Mouse (Mus musculus) midbrain, embryonic 14.5 days (tissue): Measurements from ENCODE around the gene Sart1. TPM values are rescaled to one million over a fixed set of nuclear protein-coding genes. Genes with fewer than 3 reads are reported as not detected.
"Not testable (repeated sequence)": the region's sequence is repeated elsewhere in the genome, so short reads cannot be mapped to it uniquely, and the experiment has no call there.

Source experiments
- ATAC-seq: fragments of 200-750 bp; cut with Nextera tagmentation; 2 replicates; pipeline ENCODE4 v1.8.0; 2017; ENCODE audit warnings: moderate number of reproducible peaks, moderate library complexity; ENCODE audit not compliant: low FRiP score, low TSS enrichment
- DNase-seq: peaks from one replicate; pipeline ENCODE4 v3.0.0-alpha.2; 2015
- H3K27ac ChIP-seq: fragments of 300-500 bp; sonication (generic); replicated peaks from 2 replicates; pipeline ENCODE4 v1.5.1; 2014; ENCODE audit warnings: mild to moderate bottlenecking, low read depth, low read length, moderate library complexity
- H3K27me3 ChIP-seq: fragments of 300-500 bp; sonication (generic); 2 replicates; pipeline ENCODE4 v1.6.1; 2014; ENCODE audit warnings: low read length, control low read depth, mixed read lengths; ENCODE audit not compliant: control insufficient read depth, insufficient read depth
- H3K36me3 ChIP-seq: fragments of 300-500 bp; sonication (generic); 2 replicates; pipeline ENCODE4 v1.6.1; 2014; ENCODE audit warnings: low read length, control low read depth; ENCODE audit not compliant: control insufficient read depth, insufficient read depth
- H3K4me1 ChIP-seq: fragments of 300-500 bp; sonication (generic); 2 replicates; pipeline ENCODE4 v1.6.1; 2014; ENCODE audit warnings: mild to moderate bottlenecking, antibody characterized with exemption, low read length, control low read depth; ENCODE audit not compliant: control insufficient read depth, insufficient read depth
- H3K4me2 ChIP-seq: fragments of 300-500 bp; sonication (generic); 2 replicates; pipeline ENCODE4 v1.6.1; 2014; ENCODE audit warnings: mild to moderate bottlenecking, low read length, moderate library complexity
- H3K4me3 ChIP-seq: fragments of 300-500 bp; sonication (generic); replicated peaks from 2 replicates; pipeline ENCODE4 v1.5.1; 2014; ENCODE audit warnings: low read depth, low read length
- H3K9ac ChIP-seq: fragments of 300-500 bp; sonication (generic); replicated peaks from 2 replicates; pipeline ENCODE4 v1.6.1; 2014; ENCODE audit warnings: mild to moderate bottlenecking, low read length, moderate library complexity
- H3K9me3 ChIP-seq: fragments of 300-500 bp; sonication (generic); 2 replicates; pipeline ENCODE4 v1.6.1; 2016; ENCODE audit warnings: low read length, control low read depth, mixed read lengths; ENCODE audit not compliant: control insufficient read depth
- WGBS: fragments of 180-500 bp; shearing (Covaris S2); extraction: QIAGEN DNeasy Blood & Tissue Kit; methylation state at CpG from one replicate; pipeline ENCODE4 v1.1.7; 2014; 5-methylcytosine and 5-hydroxymethylcytosine counted together
- polyA plus RNA-seq: library from polyadenylated mRNA; unstranded; fragments of >200 nt; fragmentation: Nextera tagmentation; extraction: Ambion mirVana; gene quantifications from 2 replicates; pipeline ENCODE4 v1.2.1, GENCODE M21; 2014

Gene Sart1
- polyA plus RNA-seq, 1 experiment from 2014 or later: 57.1 TPM

- H3K27ac ChIP-seq: no peak overlapping the region
- no peak overlapping the region; the same call in 1 of the 2 replicates for H3K9ac ChIP-seq
- no peak overlapping the region for H3K4me2 ChIP-seq
- WGBS: 80% methylated on average over 2 of the region's 2 CpGs
- DNase-seq (no peak), ATAC-seq (no peak)
- no peak overlapping the region for H3K4me3 ChIP-seq
- no peaks in the 10 kb centered on the region for H3K27me3 ChIP-seq
- H3K4me1 ChIP-seq: peaks cover 5% of the 10 kb centered on the region; the same call in 1 of the 2 replicates
- no peaks in the 10 kb centered on the region for H3K9me3 ChIP-seq
- no peaks in the 10 kb centered on the region for H3K36me3 ChIP-seq
Measured at GRCm38 (mm10) chr19:5353609-5354008, 34.9 kb downstream of the Sart1 start.

GRCm38 (mm10) chr19:5349502-5349873 is 39.0 kb downstream of the Sart1 start, which contains the start of gene Cst6:
Gene Cst6 (minus strand): TSS chr19:5349574.
- ATAC-seq, H3K9me3 ChIP-seq, H3K36me3 ChIP-seq, H3K27me3 ChIP-seq, DNase-seq, H3K27ac ChIP-seq, H3K4me1 ChIP-seq: not testable (repeated sequence)
- Histone ChIP-seq H3K4me3 (peak within 1 kb of the TSS; percentile 34), H3K4me2 (peak within 1 kb of the TSS; percentile 60), H3K9ac (peak within 1 kb of the TSS; percentile 64)
- WGBS: 63% methylated on average over 6 of the region's 6 CpGs

GRCm38 (mm10) chr19:5348526-5349501 is 39.7 kb downstream of the Sart1 start:
- H3K4me2 ChIP-seq: peak overlapping the region; percentile 60
- no peak overlapping the region for H3K27ac ChIP-seq
- H3K9me3 ChIP-seq: no peaks in the 10 kb centered on the region
- peak overlapping the region; percentile 34 for H3K4me3 ChIP-seq
- H3K27me3 ChIP-seq: no peaks in the 10 kb centered on the region
- H3K4me1 ChIP-seq: peaks cover 5% of the 10 kb centered on the region; the same call in 1 of the 2 replicates
- 6% methylated on average over 34 of the region's 34 CpGs for WGBS
- H3K9ac ChIP-seq: peak overlapping the region; percentile 64
- ATAC-seq (no peak; the same call in 1 of the 2 replicates), DNase-seq (peak; percentile 77)
- H3K36me3 ChIP-seq: no peaks in the 10 kb centered on the region

GRCm38 (mm10) chr19:5348064-5348463 is 40.4 kb downstream of the Sart1 start:
- no peak overlapping the region for H3K4me2 ChIP-seq
- peaks cover 5% of the 10 kb centered on the region; the same call in 1 of the 2 replicates for H3K4me1 ChIP-seq
- no peaks in the 10 kb centered on the region for H3K9me3 ChIP-seq
- H3K27ac ChIP-seq: no peak overlapping the region
- no peak for DNase-seq
- no peak overlapping the region for H3K4me3 ChIP-seq
- no peak overlapping the region for H3K9ac ChIP-seq
- no peaks in the 10 kb centered on the region for H3K27me3 ChIP-seq
- H3K36me3 ChIP-seq: no peaks in the 10 kb centered on the region
- no peak for ATAC-seq
- 77% methylated on average over 6 of the region's 6 CpGs for WGBS

- Histone ChIP-seq H3K4me3 (no peak overlapping the region), H3K4me2 (no peak overlapping the region), H3K27me3 (no peaks in the 10 kb centered on the region), H3K4me1 (peaks cover 5% of the 10 kb centered on the region; the same call in 1 of the 2 replicates), H3K9ac (no peak overlapping the region), H3K27ac (no peak overlapping the region), H3K36me3 (no peaks in the 10 kb centered on the region), H3K9me3 (no peaks in the 10 kb centered on the region)
- WGBS: 85% methylated on average over 6 of the region's 6 CpGs
- no peak for DNase-seq
- no peak for ATAC-seq
Measured at GRCm38 (mm10) chr19:5345297-5346131, 43.0 kb downstream of the Sart1 start.

GRCm38 (mm10) chr19:5341360-5341759 is 47.1 kb downstream of the Sart1 start:
- ATAC-seq: no peak

GRCm38 (mm10) chr19:5337975-5338374 is 50.5 kb downstream of the Sart1 start:
- Histone ChIP-seq H3K27ac (no peak overlapping the region), H3K4me2 (no peak overlapping the region), H3K36me3 (no peaks in the 10 kb centered on the region), H3K9me3 (no peaks in the 10 kb centered on the region), H3K4me3 (no peak overlapping the region), H3K4me1 (no peaks in the 10 kb centered on the region), H3K27me3 (no peaks in the 10 kb centered on the region), H3K9ac (no peak overlapping the region)
- ATAC-seq (no peak), DNase-seq (peak; percentile 82)
- 23% methylated on average over 5 of the region's 5 CpGs for WGBS

More at GRCm38 (mm10) chr19:5341360-5341759, 47.1 kb downstream of the Sart1 start:
- no peaks in the 10 kb centered on the region for H3K36me3 ChIP-seq
- no peaks in the 10 kb centered on the region for H3K27me3 ChIP-seq
- H3K4me1 ChIP-seq: no peaks in the 10 kb centered on the region
- DNase-seq: no peak
- no peak overlapping the region for H3K9ac ChIP-seq
- H3K4me3 ChIP-seq: no peak overlapping the region
- no peaks in the 10 kb centered on the region for H3K9me3 ChIP-seq
- 97% methylated on average over 7 of the region's 7 CpGs for WGBS
- no peak overlapping the region for H3K4me2 ChIP-seq
- no peak overlapping the region for H3K27ac ChIP-seq

GRCm38 (mm10) chr19:5335441-5335840 is 53.1 kb downstream of the Sart1 start, which contains the start of gene Catsper1:
Gene Catsper1 (plus strand): TSS chr19:5335741.
- Histone ChIP-seq H3K4me2 (no peak within 1 kb of the TSS), H3K27ac (no peak within 1 kb of the TSS), H3K4me1 (no peaks in the 10 kb centered on the region), H3K9me3 (no peaks in the 10 kb centered on the region), H3K27me3 (no peaks in the 10 kb centered on the region), H3K4me3 (no peak within 1 kb of the TSS), H3K9ac (no peak within 1 kb of the TSS), H3K36me3 (no peaks in the 10 kb centered on the region)
- DNase-seq (no peak), ATAC-seq (no peak)
- 89% methylated on average over 6 of the region's 6 CpGs for WGBS
